Mouse (Mus musculus) thymus, postnatal 0 days (tissue): Measurements from ENCODE around the gene Dnah17. TPM values are rescaled to one million over a fixed set of nuclear protein-coding genes. Genes with fewer than 3 reads are reported as not detected.

Experiments used
- DNase-seq: peaks from one replicate; pipeline ENCODE4 v3.0.0-alpha.2; 2015; ENCODE audit warnings: low spot score
- polyA plus RNA-seq: library from polyadenylated mRNA; unstranded; fragments of >200 nt; fragmentation: Nextera tagmentation; extraction: Ambion mirVana; gene quantifications from 2 replicates; pipeline ENCODE4 v1.2.1, GENCODE M21; 2015

Dnah17 gene
- polyA plus RNA-seq = 0.63 and 0.88 TPM in 2 replicates

DNA sequence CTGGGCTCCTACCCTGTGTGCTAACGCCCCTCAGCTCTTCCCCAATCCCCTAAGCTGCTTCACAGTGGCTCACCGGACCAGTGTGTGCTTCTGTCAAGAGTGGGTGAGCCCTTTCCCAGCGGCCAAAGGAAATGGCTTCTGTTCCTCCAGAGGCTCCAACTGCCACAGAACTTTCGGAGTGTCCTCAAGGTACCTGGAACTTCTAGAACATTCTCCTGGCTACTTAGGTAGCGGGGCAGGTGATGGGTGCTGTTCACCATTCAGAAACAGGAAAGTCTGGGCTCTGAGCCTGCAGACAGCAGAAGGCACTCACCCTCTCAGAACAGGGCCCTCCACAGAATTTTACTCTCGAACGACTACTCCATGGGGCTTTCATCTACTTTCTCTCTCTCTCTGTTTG, at the start of gene Dnah17:
TSS of gene Dnah17 (minus strand) at position 101 of the 400 bp plus-strand sequence.
- no peak for DNase-seq

DNA sequence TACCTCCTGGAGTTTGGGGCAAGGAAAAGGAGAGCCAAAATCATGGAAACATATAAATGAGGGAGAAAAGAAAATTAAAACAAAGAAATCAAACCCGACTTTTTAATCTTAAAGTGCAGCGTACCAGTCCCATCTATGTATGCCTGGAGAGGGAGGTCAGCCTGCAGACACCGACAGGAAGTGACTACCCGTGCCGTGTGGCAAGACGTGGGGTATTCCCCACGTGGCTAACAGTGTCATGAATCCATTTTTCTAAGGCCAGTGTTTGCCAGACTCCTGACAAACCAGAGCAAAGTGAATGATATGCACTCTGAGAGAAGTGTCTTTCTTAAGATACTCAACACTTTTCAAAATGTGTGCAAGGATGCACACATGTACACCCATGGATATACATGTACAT, 49.8 kb upstream of the Dnah17 start:
- no peak for DNase-seq

DNA sequence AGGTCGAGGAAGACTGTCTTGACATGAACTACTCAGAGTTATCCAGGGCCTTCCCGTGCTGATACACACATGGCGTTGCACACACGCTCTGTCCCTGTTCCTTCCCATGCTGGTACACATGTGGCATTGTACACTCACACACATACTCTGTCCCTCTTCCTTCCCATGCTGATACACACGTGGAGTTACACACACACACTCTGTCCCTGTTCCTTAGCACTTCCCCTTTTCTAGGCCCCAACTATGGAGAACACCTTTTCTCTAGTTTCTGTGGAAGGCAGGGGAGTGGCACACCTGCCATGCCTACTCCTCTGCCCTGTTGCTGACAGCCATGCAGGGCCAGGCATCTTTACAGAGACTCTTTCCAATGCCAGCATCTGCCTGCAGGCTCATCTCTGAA, 47.8 kb upstream of the Dnah17 start:
- no peak for DNase-seq

GRCm38 (mm10) chr11:118174752-118175151, 44.3 kb upstream of the Dnah17 start:
- no peak for DNase-seq

- no peak for DNase-seq
Measured at GRCm38 (mm10) chr11:118172768-118173167, 42.3 kb upstream of the Dnah17 start.

GRCm38 (mm10) chr11:118170333-118170732, 39.9 kb upstream of the Dnah17 start:
- no peak for DNase-seq

- DNase-seq = no peak
Measured at GRCm38 (mm10) chr11:118168714-118169113, 38.3 kb upstream of the Dnah17 start.

- no peak for DNase-seq
Measured at GRCm38 (mm10) chr11:118166626-118167025, 36.2 kb upstream of the Dnah17 start.

DNA sequence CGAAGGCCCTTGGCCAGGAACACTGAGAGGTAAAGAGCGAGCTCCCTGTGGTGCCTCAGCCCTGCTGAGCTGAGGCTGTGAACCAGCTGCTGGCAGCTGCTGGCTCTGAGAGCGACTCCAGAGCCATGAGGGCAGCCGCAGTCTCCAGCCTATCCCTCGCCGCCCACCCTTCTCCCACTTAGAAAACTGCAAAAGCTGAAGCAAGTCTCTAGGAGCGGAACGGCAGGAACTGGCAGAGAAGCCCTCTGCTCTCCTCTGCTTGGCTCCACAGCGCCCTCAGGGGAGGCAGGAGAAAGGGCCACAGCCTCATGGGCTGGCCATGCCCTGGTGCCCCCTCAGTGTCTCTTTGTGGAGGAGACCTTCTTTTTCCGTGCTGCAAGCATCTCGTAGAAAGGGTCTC, 35.2 kb upstream of the Dnah17 start:
- no peak for DNase-seq

- no peak for DNase-seq
Measured at GRCm38 (mm10) chr11:118164566-118164965, 34.1 kb upstream of the Dnah17 start.

GRCm38 (mm10) chr11:118162245-118162644, 31.8 kb upstream of the Dnah17 start:
- no peak for DNase-seq

GRCm38 (mm10) chr11:118161240-118161639, 30.8 kb upstream of the Dnah17 start:
- DNase-seq = no peak

DNA sequence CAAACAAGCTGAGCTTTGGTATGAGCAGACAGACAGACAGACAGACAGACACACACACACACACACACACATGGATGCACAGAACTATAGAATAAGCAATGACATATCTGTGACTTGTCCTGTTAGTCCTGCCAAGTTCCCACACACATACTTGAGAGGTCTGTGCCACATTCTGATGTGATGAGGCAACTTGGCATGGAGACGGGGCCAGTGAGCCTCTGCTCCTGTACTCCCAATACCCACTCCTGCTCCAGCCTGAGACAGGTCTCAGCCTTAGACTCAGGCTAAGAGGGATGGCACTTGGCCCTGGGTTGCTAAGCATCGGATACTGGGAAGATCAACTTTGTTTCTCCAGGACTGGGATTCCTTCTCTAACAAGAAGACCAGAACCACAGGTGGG, 30.3 kb upstream of the Dnah17 start:
- DNase-seq = no peak

- DNase-seq = no peak
Measured at GRCm38 (mm10) chr11:118158753-118159152, 28.3 kb upstream of the Dnah17 start.

GRCm38 (mm10) chr11:118156480-118157060, 26.1 kb upstream of the Dnah17 start:
- no peak for DNase-seq

DNA sequence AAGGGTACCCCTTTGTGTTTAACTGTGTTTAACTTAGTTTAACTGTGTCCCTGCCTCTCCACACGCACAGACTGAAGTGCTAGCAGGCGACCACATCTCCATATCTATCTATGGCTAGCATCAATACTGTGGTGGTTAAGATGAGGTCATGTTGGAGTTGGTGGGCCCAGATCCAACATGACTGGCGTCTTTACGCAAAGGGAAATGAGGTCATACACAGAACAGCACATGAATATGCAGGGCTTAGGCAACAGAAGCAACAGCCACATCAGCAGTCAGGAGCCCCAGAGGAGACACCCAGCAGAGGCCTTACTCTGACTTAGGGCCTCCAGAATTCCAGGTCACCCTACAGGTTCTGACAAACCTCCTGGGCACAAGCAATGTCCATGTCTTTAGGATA, 22.5 kb upstream of the Dnah17 start:
- no peak for DNase-seq

GRCm38 (mm10) chr11:118151423-118152180, 21.2 kb upstream of the Dnah17 start:
- no peak for DNase-seq

GRCm38 (mm10) chr11:118150115-118150701, 19.8 kb upstream of the Dnah17 start:
- no peak for DNase-seq

- DNase-seq = no peak
Measured at GRCm38 (mm10) chr11:118147877-118148637, 17.6 kb upstream of the Dnah17 start.

DNA sequence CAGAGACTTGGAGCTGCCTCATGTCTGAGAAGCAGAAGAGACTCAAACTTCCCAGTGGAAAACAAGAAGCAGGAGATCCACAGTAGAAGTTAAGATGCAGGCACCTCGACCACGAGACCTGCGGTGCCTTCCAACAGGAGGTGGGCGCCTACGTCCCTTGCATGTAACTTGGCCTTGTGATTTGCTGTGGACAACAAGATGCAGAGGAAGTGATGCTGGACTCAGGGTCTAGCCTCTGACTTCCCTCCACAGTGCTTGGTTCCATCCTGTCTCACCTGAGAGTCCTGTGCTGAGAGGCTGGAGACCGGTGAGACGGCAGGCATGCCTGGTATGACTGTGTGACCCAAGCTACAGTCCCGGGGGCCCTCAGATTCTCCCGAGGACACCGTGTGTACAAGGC, 16.0 kb upstream of the Dnah17 start:
- no peak for DNase-seq

DNA sequence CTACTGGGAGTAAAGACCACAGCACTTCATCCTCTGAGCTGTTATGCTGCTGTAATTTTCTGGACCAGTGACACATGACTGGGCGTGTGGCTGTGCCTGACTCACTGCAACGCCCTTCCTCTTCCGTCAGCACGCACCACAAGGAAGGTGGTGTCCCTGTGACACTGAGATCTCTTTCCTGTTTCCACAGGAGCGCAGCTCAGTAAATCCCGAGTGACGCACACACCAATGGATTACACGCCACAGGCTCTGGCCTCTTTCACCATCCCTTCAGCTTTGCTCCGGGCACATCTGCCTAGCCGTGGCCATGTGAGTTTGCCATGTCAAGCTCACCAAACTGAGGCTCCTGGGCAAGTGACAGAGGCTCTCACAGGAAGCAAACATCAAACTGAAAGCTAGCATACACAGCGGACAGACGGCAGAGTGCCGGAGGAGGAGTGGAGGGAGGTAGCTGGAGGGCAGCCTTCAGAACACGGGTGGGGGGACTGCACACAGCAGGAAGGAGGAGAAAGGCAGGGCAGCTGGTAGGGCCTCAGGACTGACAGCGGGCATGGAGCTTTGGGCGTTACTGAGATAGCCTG, 15.4 kb upstream of the Dnah17 start:
- DNase-seq = peak; percentile 72

GRCm38 (mm10) chr11:118145092-118145491, 14.7 kb upstream of the Dnah17 start:
- DNase-seq = no peak
